Mouse (Mus musculus) heart, embryonic 14.5 days (tissue): ENCODE results near the gene 9530053A07Rik. TPM values are rescaled to one million over a fixed set of nuclear protein-coding genes. Genes with fewer than 3 reads are reported as not detected.
"Not testable (repeated sequence)": the region's sequence is repeated elsewhere in the genome, so short reads cannot be mapped to it uniquely, and the experiment has no call there.

ENCODE experiments used
- ATAC-seq: fragments of 200-750 bp; cut with Nextera tagmentation; 2 replicates; pipeline ENCODE4 v1.8.0; 2017; ENCODE audit warnings: low read depth, moderate TSS enrichment; ENCODE audit not compliant: insufficient number of reproducible peaks, insufficient read depth, low FRiP score
- H3K27ac ChIP-seq, 2 experiments: fragments of 200-500 bp in 1 of 2; fragments of 300-500 bp in 1 of 2; sonication (generic) in 1 of 2; replicated peaks in 1 of 2; 2 replicates each; pipeline ENCODE4 v1.5.1; 2012 to 2014; ENCODE audit warnings: low read depth in 2 of 2, low read length in 2 of 2, control low read depth in 1 of 2, mild to moderate bottlenecking in 1 of 2, mixed read lengths in 1 of 2; ENCODE audit not compliant: control insufficient read depth in 1 of 2, insufficient read depth in 1 of 2
- H3K27me3 ChIP-seq: fragments of 300-500 bp; sonication (generic); 2 replicates; pipeline ENCODE4 v1.6.1; 2014; ENCODE audit warnings: mild to moderate bottlenecking, low read length, control low read depth; ENCODE audit not compliant: control insufficient read depth, insufficient read depth
- H3K36me3 ChIP-seq: fragments of 300-500 bp; sonication (generic); 2 replicates; pipeline ENCODE4 v1.6.1; 2014; ENCODE audit warnings: mild to moderate bottlenecking, control low read depth, low read length, mixed read lengths; ENCODE audit not compliant: control insufficient read depth, insufficient read depth
- H3K4me1 ChIP-seq, 2 experiments: fragments of 200-500 bp in 1 of 2; fragments of 300-500 bp in 1 of 2; sonication (generic) in 1 of 2; 2 replicates each; pipeline ENCODE4 v1.6.1; 2012 to 2014; ENCODE audit warnings: low read length in 2 of 2, control low read depth in 1 of 2, mixed read lengths in 1 of 2; ENCODE audit not compliant: control insufficient read depth in 2 of 2, insufficient read depth in 2 of 2
- H3K4me2 ChIP-seq: fragments of 300-500 bp; sonication (generic); 2 replicates; pipeline ENCODE4 v1.6.1; 2014; ENCODE audit warnings: mild to moderate bottlenecking, low read length
- H3K4me3 ChIP-seq, 2 experiments: fragments of 200-500 bp in 1 of 2; fragments of 300-500 bp in 1 of 2; sonication (generic) in 1 of 2; 2 replicates each; pipeline ENCODE4 v1.5.1; 2012 to 2014; ENCODE audit warnings: low read length in 2 of 2, mild to moderate bottlenecking in 2 of 2, control low read depth in 1 of 2, low read depth in 1 of 2, moderate library complexity in 1 of 2; ENCODE audit not compliant: control insufficient read depth in 1 of 2, insufficient read depth in 1 of 2
- H3K9ac ChIP-seq: fragments of 300-500 bp; sonication (generic); 2 replicates; pipeline ENCODE4 v1.6.1; 2014; ENCODE audit warnings: mild to moderate bottlenecking, low read length
- H3K9me3 ChIP-seq: fragments of 300-500 bp; sonication (generic); 2 replicates; pipeline ENCODE4 v1.6.1; 2016; ENCODE audit warnings: low read length, control low read depth; ENCODE audit not compliant: control insufficient read depth
- WGBS: fragments of 180-500 bp; shearing (Covaris S2); extraction: QIAGEN DNeasy Blood & Tissue Kit; methylation state at CpG from one replicate; pipeline ENCODE4 v1.1.7; 2014; 5-methylcytosine and 5-hydroxymethylcytosine counted together
- polyA plus RNA-seq: library from polyadenylated mRNA; unstranded; fragments of >200 nt; fragmentation: Nextera tagmentation; extraction: Ambion mirVana; gene quantifications from 2 replicates; pipeline ENCODE4 v1.2.1, GENCODE M21; 2014

The 9530053A07Rik gene
- 0.03 TPM in 1 of 2 replicates, not detected in the other for polyA plus RNA-seq

- Histone ChIP-seq H3K27ac (no peak within 1 kb of the TSS), H3K36me3 (no peaks in the 10 kb centered on the region), H3K4me1 (no peaks in the 10 kb centered on the region), H3K9ac (no peak within 1 kb of the TSS), H3K27me3 (no peaks in the 10 kb centered on the region), H3K9me3 (no peaks in the 10 kb centered on the region), H3K4me3 (no peak within 1 kb of the TSS), H3K4me2 (no peak within 1 kb of the TSS)
- ATAC-seq: no peak
- WGBS: 70% methylated on average over 5 of the region's 5 CpGs
These were observed at the start of gene 9530053A07Rik for GRCm38 (mm10) chr7:28129166-28129565. 9530053A07Rik (plus strand) TSS chr7:28129466.

DNA sequence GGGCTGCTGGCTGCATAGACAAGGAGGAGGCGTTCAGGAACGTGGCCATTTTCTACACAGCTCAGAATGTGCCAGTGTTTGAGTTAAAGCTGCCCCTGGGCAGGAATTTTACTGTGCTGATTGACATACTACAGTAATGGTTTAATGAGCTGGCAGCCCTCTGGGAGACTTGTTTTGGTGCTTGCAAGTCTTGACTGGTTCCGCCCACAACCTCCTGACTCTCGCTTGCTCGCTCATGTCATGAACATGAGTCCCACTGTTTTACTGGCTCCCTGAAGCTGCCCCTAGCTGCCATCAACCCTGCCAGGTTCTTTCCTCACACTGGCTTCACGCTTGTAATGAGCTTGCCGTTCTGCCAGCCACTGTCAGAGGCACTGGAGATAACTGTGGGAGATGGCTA is 45.1 kb upstream of the 9530053A07Rik start:
- no peaks in the 10 kb centered on the region for H3K9me3 ChIP-seq
- 61% methylated on average over 7 of the region's 7 CpGs for WGBS

DNA sequence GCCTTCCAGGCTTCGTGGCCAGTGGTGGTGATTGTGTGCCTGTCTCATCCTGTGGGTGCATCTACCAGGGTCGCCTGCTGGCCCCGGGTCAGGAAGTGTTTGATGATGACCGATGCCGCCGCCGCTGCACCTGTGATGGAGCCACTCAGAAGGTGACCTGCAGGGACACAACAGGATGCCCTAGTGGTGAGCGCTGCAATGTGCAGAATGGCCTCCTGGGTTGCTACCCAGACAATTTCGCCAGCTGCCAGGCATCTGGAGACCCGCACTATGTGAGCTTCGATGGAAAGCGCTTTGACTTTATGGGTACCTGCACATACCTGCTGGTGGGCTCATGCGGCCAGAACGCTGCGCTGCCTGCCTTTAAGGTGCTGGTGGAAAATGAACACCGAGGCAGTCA is 43.0 kb upstream of the 9530053A07Rik start:
- no peak overlapping the region for H3K4me2 ChIP-seq
- H3K27me3 ChIP-seq: no peaks in the 10 kb centered on the region
- no peak overlapping the region for H3K4me3 ChIP-seq
- no peaks in the 10 kb centered on the region for H3K9me3 ChIP-seq
- no peaks in the 10 kb centered on the region for H3K36me3 ChIP-seq
- no peaks in the 10 kb centered on the region for H3K4me1 ChIP-seq
- WGBS: 70% methylated on average over 16 of the region's 16 CpGs
- ATAC-seq: no peak
- H3K27ac ChIP-seq: no peak overlapping the region
- H3K9ac ChIP-seq: no peak overlapping the region

More for the DNA sequence above, 45.1 kb upstream of the 9530053A07Rik start:
- Histone ChIP-seq H3K9ac (no peak overlapping the region), H3K4me1 (no peaks in the 10 kb centered on the region), H3K36me3 (no peaks in the 10 kb centered on the region), H3K4me2 (no peak overlapping the region), H3K4me3 (no peak overlapping the region), H3K27ac (no peak overlapping the region), H3K27me3 (no peaks in the 10 kb centered on the region)
- ATAC-seq: no peak

GRCm38 (mm10) chr7:28093541-28093940 is 35.7 kb upstream of the 9530053A07Rik start:
- H3K36me3 ChIP-seq: no peaks in the 10 kb centered on the region
- H3K9me3 ChIP-seq: no peaks in the 10 kb centered on the region
- H3K27me3 ChIP-seq: no peaks in the 10 kb centered on the region
- H3K4me1 ChIP-seq: no peaks in the 10 kb centered on the region
- H3K4me3 ChIP-seq: no peak overlapping the region
- no peak for ATAC-seq
- H3K4me2 ChIP-seq: no peak overlapping the region
- H3K9ac ChIP-seq: no peak overlapping the region
- 31% methylated on average over 11 of the region's 11 CpGs for WGBS
- H3K27ac ChIP-seq: no peak overlapping the region

DNA sequence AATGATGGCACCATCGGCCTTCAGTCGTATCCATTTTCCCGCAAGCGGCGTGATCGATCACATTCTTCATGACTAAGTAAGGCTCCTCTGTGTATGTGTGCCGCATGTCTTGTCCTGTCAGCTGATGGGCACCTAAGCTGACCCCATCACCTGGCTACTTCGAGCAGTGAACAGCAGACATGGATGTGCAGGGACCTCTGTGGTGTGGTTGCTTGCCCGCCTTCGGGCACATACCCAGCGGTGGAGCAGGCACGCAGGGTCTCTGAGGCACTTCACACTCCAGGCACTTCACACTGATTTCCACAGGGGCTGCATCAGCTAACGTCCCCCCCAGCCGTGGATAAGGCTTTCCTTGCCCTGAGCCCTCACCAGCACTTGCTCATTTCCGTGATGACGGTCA is 30.2 kb upstream of the 9530053A07Rik start:
- no peak overlapping the region for H3K4me2 ChIP-seq
- H3K4me3 ChIP-seq: no peak overlapping the region
- no peak overlapping the region for H3K9ac ChIP-seq
- no peak for ATAC-seq
- peaks cover 4% of the 10 kb centered on the region; the same call in 1 of the 2 replicates for H3K27me3 ChIP-seq
- no peak overlapping the region for H3K27ac ChIP-seq
- no peaks in the 10 kb centered on the region for H3K4me1 ChIP-seq
- no peaks in the 10 kb centered on the region for H3K36me3 ChIP-seq
- H3K9me3 ChIP-seq: peaks cover 5% of the 10 kb centered on the region; the same call in 1 of the 2 replicates
- WGBS: 89% methylated on average over 16 of the region's 16 CpGs

- Histone ChIP-seq H3K4me2 (no peak overlapping the region), H3K9me3 (peaks cover 5% of the 10 kb centered on the region; the same call in 1 of the 2 replicates), H3K9ac (no peak overlapping the region), H3K27me3 (peaks cover 4% of the 10 kb centered on the region; the same call in 1 of the 2 replicates), H3K4me1 (no peaks in the 10 kb centered on the region; a peak in 1 of 4 replicates), H3K4me3 (no peak overlapping the region), H3K27ac (no peak overlapping the region), H3K36me3 (no peaks in the 10 kb centered on the region)
- ATAC-seq: no peak
- 66% methylated on average over 17 of the region's 17 CpGs for WGBS
These were observed 28.4 kb upstream of the 9530053A07Rik start for GRCm38 (mm10) chr7:28100596-28101590.

DNA sequence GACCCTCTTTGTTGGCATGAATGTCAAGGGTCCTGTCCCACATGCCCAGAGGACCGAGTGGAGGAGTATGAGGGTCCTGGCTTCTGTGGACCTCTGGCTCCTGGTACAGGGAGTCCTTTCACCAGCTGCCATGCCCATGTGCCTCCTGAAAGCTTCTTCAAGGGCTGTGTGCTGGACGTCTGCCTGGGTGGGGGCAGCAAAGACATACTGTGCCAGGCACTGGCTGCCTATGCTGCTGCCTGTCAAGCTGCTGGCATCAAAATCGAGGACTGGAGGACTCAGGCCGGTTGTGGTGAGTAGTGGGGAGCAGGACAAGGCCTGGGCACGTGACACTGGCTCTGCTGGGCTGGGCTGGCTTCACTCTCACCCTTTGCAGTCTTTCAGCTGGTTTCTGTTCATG is 26.3 kb upstream of the 9530053A07Rik start:
- H3K27me3 ChIP-seq, ATAC-seq, H3K4me1 ChIP-seq, H3K36me3 ChIP-seq, H3K9me3 ChIP-seq, H3K9ac ChIP-seq, H3K4me3 ChIP-seq, H3K27ac ChIP-seq, H3K4me2 ChIP-seq: not testable (repeated sequence)
- 42% methylated on average over 4 of the region's 5 CpGs for WGBS
